Mouse (Mus musculus) small intestine, adult 2 months (tissue): Measurements from ENCODE around the gene Hacd2.

Source experiments
- CTCF ChIP-seq: fragments of 200-500 bp; IDR thresholded peaks from 2 replicates; pipeline ENCODE4 v1.5.1; 2012; ENCODE audit warnings: low read depth, mild to moderate bottlenecking, control low read depth, inconsistent platforms, low read length, moderate library complexity, mixed read lengths; ENCODE audit not compliant: insufficient replicate concordance, insufficient read length; ENCODE audit errors: extremely low read depth
- POLR2A ChIP-seq: fragments of 200-500 bp; IDR thresholded peaks from 2 replicates; pipeline ENCODE4 v1.6.1; 2012; ENCODE audit warnings: low read depth, mild to moderate bottlenecking, control low read depth, inconsistent platforms, low read length, moderate library complexity

GRCm38 (mm10) chr16:34992854-34993253, 29.4 kb upstream of the Hacd2 start:
- TF ChIP-seq CTCF (no peak), POLR2A (no peak)
